Mouse (Mus musculus) urinary bladder, adult 2 months (tissue): Measurements from ENCODE around the gene Gabbr2. TPM values are rescaled to one million over a fixed set of nuclear protein-coding genes. Genes with fewer than 3 reads are reported as not detected.

Source experiments
- DNase-seq: peaks from one replicate; pipeline ENCODE4 v3.0.0; 2022; ENCODE audit warnings: low spot score
- polyA plus RNA-seq: library from polyadenylated mRNA; depleted of rRNA; stranded (reverse); fragments of >200 nt; gene quantifications from 2 replicates; pipeline ENCODE4 v1.2.3, GENCODE M21; 2012

Gene Gabbr2
- polyA plus RNA-seq, 1 experiment, result 0.03 TPM

DNA sequence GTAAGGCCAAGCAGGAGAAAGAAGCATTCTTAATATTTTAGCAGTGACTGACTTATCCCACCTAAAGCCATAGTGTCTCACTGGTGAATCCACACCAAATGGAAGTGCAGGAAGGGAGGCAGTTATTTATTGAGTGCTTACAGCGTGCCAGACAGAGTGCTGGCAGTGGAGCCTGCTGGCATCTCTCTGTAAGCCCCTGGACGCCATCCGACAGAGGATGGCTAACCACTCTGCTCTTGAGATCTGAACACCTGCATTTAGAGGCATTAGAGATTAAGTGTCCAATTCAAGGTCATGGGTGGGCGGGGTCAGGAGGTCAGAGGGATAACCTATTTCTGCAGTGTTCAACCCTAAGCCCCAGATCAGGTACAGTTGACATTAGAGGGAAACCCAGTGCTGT lies 2.8 kb downstream of the Gabbr2 start:
- no peak for DNase-seq

DNA sequence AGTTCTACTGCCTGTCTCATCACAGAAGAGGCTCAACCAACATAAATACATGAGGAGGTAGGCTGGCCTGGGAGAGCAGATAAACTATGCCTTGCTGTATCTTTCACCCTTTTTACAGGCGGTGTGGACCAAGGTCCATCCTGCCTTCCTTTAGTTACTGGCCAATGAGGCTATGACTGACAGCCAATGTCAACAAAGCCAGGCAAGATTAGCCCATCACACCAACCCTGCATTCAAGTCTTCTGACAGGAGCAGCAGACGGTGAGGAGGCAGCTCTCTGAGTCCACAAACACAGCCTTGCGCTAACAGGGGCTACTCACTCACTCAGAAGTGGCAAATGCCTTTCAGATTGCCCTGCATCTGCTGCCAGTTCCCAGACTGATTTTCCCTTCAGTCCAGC lies 3.4 kb downstream of the Gabbr2 start:
- no peak for DNase-seq

DNA sequence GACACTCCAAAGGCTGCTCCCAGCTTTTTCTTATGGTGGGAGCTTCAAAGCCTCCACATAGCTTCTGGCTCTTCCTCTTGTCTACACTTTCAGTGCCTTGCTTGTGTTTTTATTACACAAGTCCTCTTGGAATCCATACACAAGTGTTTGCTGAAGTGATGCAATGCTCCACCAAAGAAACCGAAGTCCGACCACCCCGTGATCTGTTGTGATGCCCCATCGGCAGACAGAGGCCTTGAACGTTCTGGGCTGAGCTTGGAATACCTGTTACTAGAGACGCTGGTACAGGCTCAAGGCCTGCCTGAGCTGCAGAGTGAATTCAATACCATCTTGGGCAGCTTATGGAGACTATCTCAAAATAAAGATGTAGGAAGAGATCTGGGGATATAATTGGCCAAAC lies 3.9 kb downstream of the Gabbr2 start:
- no peak for DNase-seq

DNA sequence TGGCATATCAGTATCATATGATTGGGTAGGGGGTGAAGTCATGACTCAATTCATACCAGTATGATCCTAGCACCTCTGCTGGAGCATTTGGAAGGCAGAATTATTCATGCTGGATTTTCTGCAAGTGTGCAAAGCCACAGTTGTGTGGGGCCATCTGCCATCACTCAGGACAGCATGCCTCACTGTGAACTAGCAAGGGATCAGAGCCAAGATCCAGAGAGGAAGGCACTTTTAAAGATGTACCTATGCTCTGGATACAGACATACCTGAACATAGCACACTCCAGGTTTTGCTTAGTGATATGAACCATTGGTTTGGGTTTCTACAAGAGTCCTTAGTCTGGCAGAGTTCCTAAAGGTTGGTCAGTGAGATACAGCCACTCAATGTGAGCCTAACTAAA lies 5.6 kb downstream of the Gabbr2 start:
- no peak for DNase-seq

DNA sequence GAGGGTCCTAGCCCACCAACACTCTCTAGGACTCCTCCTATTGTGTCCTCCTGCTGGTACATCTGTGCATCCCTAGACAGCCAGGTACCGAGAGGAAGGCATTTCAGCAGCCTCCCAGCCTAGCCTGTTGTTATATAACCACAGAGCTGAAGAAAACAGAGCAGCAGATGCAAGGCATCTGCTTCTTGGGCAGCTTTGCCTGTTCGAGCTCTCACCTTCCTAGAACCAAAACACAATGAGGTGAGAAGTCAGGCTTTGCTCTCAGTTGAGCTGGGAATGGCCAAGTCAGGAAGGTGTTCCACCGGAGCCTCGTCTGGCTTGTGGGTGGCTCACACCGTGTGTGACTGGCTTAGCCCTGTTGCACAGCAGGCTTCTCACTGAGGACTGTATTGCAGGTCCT lies 8.8 kb downstream of the Gabbr2 start:
- DNase-seq, result no peak

DNA sequence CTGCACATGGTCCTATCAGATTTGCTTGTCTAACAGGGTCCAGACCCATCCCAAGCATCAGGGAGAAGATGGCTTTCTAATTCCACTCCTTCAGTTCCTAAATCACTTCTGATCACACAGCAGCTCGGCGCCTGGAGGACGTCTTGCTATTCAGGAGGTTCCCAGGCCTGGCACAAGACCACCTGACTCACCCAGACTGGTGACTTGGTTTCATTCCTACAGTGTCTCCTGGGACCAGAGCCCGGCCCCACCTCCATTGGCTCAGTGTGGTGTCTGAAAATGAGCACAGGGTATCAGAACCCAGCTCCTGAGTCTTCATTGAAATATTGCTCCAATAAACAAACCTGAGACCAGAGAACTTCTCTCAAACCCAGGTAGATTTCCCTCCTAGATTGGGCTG lies 9.6 kb downstream of the Gabbr2 start:
- no peak for DNase-seq

DNA sequence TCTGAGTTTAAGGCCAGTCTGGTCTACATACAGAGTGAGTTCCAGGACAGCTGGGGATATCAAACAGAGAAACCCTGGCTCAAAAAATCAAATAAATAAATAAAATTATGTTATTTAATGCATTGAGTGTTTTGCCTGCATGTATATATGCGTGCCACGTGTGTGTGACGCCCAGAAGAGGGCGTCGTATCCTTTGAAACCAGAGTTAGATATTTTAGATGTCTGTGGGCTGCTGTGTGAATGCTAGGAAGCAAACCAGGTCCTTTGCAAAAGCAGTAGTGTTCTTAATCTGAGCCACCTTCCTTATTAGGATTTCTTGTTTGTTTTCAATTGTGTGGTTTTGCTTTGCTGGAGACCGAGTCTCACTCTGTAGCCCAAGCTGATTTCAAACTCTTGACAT lies 13.3 kb downstream of the Gabbr2 start:
- no peak for DNase-seq

DNA sequence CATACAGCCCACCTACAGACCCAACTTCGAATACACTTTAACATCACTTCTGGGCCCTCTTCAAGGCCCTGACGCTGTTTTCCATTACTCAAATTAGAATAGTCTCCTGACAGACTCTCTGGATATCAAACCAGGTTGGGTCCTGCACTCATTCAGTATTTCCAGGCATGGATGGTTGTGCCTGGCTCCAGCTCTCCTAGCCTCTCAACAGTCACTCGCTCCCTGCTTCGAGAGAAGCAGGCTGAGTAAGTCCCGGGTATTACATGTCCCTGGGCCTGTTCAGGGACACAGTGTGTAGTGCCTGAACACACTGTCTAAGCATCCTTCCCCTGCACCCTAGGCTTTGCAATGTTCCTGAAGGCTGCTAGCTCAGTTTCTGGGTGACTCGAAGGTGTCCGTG lies 14.5 kb downstream of the Gabbr2 start:
- DNase-seq, result no peak

DNA sequence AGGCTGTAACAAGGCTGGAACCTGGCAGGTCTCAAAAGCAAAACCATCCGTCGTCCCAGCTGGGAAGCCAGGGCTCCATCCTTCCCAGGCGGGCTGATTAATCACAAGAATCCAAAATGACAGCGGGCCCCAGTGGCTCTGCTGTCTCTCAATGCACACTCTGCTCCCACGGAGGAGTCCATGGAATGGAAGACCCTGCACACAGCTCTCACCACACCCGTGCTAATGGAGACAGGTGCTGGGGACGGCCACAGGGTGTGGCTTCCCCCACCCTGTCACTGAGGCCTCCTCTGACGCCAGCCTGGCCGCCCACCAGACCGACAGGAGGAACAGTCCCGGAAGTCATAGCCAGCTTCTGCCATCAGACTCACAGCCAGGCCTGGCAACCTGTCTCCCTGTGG lies 15.0 kb downstream of the Gabbr2 start:
- DNase-seq, result no peak

DNA sequence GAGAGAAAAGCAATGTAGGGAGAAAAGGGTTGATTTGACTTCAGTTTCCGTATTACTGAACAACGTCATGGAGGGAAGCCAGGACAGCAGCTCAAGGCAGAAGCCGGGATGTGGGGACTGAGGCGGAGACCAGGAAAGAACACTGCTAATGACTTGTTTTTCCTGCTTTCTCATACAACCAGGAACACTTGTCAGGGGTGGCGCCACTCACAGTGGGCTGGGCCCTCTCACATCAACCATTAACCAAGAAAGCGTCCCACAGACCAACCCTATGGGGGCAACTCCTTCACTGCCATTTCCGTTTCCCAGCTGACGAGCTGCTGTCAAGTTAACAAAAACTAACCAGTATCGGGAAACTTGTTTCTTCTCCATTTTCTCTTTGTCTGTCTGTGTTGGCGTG lies 18.4 kb downstream of the Gabbr2 start:
- no peak for DNase-seq

DNA sequence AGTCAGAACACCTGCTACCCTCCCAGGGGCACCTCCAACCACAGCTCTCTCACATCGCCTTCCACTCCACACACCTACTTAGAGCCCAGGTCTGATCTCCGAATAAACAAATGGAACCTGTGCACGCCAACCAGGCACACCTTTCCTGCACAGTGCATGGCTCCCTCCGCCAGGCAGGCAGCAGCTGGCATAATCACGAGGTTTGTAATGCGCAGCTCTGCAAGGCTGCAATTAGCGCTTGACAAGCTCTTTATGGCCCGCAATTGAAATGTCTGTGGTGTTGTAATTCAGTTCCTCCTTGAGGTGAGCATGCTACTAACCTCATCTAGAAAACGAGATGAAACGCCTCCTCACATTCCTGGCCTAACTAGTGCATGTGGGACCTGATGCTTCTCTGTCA lies 23.7 kb downstream of the Gabbr2 start:
- DNase-seq, result no peak

DNA sequence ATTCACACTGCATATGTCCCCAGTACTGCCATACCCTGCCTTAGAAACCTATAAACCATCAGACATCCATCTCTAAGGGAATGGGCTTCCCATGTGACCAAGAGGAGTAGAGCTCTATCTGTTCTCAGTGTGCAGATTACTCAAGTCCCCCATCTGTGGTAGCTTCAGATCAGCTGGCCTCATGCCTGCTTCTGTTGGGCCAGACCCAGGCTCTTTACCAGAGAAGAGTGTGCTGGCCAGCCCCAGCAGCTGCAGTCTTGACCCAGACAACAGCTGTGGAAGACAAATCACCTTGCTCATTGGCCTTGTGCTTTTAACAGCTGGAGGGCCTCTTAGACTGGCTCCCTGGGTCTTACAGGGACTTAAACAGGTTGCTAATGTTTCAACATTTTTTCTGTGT lies 25.1 kb downstream of the Gabbr2 start:
- DNase-seq, result no peak

DNA sequence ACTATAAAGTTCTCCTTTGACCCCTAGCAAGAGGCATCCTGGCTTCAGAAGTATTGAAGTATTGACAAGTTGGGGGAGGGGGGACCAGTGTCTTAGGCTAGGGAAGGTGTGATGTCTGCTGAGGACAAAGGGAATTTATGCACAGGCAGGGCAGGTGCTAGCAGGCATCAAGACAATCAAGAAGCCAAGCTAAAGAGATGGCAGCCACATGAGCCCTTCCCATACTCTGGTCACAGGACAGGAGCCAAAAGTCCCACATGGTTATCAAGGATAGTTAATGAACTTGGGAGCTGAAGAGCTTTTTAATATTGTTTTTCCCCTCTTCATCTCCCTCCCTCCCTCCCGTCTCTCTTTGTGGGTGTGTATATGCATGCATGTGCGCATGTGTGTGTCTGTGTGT lies 30.3 kb downstream of the Gabbr2 start:
- DNase-seq, result no peak

DNA sequence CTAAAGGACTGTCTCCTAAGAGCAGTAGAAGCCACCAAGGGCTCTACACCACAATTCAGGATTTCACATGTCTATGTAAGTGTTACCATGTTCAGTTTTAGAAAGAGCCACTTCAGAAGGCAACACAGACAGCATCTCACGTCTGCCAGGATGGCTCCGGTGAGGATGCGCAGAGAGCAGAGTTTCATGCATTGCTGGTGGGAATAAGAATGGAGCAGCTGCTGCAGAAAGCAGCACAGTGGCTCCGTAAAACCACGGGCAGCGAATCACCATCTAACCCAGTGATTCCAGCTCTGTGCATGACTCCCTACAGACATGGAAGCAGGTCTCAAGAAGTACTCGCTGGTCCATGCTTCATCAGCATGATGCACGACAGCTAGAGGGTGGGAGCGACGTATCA lies 31.5 kb downstream of the Gabbr2 start:
- no peak for DNase-seq

DNA sequence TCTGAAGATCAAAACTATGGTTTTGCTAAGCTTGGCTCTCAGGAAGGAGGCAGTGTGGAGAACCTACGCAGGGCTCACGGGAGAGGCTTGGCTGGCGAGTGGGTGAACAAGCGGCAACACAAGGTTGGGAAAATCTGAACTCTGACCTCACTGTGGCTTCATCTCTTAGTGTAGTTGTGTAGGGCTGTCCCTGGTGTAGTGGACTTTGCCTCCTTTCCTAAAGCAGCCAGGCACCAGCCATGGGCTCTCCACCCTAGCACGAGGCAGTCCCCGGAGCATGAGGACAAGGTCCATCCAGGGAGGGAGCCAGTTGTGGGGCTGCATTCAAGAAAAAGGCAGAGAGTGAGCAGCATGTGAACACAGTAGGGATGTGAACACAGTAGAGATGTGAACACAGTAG lies 31.9 kb downstream of the Gabbr2 start:
- no peak for DNase-seq

DNA sequence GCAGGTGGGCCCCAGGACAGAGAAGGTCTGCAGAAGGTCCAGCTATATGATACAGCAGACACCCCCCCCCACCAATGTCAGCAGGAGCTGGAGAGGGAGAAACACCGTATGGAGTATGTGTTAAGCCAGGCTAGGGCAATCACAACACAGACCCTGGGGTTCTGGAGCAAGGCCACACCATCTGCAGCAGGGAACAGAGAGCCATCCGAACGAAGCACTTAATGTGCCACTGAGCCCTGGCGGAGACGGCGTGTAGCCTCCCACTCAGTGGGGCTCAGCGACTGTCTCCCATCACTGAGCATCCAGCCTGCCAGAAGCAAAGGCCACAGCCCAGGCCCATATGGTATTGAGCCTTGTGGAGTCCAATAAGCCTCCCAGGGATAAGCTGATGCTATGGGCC lies 33.7 kb downstream of the Gabbr2 start:
- DNase-seq, result no peak

DNA sequence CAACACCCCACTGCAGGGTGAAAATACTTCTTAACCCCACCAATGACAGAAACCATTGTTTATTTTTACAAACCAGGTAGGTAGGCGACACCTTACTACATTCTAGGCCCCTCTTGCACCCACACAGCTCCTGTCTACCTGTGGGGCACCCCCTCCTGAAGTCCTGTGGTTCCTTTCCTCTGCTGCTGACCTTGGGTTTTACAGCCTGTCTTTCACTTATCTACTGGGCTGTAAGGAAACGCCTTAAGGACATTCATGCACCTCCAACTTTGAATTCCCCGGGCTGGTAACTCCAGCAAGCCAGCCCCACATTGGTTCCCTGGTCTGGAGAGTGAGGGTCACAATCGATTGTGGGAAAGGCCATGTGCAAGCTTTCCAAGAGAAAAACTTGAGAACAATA lies 34.7 kb downstream of the Gabbr2 start:
- DNase-seq, result no peak

DNA sequence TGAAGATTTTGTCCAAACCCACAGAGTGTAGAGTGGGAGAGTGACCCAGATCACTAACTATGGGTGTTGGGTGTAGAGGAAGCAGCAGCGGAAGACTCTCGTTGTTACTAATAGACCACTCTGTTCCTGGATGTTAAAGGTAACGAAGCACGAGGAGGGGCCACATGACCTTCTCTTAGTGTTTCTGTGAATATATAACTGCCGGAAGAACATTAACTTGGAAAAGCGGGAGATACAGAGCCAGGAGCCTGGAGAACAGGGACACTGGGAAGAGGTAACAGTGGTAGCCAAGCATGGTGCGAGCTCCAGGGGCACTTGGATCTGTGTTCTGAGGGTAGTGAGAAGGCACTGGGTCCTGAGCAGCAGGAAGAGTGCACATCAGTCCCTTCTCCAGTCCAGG lies 38.7 kb downstream of the Gabbr2 start:
- no peak for DNase-seq

DNA sequence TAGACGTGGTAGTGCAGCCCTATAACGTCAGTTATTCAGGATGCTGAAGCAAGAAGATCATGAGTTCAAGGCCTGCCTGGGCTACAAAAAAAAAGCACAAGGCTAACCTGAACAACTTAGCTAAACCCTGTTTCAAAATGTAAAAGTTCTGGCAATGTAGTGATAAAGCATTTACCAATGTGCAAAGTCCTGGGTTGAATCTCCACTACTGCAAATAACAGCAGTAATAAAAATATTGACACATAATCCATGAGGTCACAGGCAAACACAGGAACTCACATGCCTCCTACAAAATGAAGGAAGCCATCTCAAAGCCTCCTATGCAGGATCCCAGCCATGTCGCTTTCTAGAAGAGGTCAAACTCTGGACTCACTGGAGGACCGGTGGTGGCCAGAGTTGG lies 39.1 kb downstream of the Gabbr2 start:
- DNase-seq, result no peak

DNA sequence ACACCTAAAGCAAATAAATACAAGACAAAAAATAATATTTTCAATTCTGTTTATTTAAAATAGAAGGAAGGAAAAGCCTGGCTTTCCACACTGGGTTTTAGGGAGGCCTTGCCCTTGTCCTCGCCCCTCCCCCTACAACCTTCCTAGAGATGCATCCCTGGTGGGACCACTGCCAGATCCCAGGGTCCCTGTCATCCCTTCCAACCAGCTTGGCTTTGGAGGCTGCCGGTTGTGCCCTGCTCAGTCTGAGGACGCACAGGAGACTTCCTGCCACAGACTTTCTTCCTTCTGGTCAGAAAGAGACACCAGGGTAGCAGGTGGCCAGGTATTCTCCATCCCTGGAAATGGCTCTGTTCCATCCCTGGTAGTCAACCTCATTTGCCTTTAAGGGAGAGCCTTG lies 57.4 kb downstream of the Gabbr2 start:
- no peak for DNase-seq

DNA sequence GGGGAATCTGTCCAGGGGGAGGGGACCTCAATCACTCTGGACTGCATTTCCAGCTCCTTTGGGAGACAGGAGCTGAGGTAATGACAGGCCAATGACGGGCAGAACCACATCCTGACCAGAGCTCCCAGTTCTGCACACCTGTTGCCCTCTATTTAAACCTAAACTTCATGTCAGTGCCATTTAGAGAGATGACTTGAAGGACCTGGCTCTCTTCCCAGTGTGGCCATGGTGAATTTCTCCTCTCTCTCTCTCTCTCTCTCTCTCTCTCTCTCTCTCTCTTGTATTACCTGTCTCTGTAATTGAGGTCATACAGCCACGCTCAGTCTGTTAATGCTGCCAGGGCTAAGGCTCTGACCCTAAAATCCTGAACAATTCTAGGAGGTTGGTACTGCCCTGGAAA lies 58.1 kb downstream of the Gabbr2 start:
- no peak for DNase-seq

DNA sequence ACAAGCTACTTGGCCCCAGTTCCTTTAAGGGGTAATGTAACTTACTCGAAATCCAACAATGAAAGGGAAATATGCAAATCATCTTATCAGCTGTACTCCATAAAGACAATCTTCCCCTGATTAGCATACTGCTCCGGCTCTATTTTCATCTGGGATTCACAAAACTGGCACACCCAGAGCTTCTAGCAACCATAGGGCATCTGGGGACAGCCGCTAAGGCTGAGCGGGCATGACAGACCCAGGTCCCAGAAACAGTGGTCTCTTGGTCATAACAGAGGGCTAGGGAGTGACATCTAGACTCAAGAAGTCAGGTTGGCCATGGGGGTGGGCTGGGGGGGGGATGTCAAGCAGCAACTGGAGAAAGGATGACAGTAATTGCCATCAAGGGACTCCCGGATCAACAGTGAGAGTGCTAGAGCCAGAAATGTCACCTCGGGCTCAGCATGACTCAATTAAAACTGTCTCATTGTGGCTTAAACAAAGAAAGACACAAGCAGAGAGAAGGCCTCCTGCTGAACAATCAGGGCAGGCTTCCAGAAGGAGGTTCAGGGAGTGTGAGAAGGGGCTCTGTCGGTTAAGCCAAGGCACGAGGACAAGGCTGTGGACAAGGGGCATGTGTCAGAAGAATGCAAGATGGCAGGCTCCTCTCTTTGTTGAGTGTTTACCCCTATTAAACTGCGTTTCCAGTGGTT lies 59.8 kb downstream of the Gabbr2 start:
- no peak for DNase-seq

DNA sequence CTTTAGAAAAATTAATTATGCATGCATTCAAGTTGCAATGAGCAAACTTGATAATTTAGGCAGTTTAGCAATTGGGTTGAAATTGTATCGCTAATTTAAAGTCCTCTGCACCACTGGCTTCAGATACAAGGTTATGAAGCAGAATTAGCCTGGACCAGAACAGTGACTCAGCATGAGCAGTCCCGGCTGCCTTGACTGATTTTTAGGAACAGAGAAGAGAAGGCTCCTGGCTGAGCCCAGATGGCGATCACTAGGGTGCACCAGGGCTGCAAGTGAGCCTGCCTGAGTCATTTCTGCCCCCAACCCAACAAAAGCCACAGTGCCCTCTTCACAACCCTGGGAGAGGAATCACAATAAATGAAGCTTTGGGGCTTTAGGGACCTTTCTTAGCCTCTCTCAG lies 63.6 kb downstream of the Gabbr2 start:
- DNase-seq, result no peak

DNA sequence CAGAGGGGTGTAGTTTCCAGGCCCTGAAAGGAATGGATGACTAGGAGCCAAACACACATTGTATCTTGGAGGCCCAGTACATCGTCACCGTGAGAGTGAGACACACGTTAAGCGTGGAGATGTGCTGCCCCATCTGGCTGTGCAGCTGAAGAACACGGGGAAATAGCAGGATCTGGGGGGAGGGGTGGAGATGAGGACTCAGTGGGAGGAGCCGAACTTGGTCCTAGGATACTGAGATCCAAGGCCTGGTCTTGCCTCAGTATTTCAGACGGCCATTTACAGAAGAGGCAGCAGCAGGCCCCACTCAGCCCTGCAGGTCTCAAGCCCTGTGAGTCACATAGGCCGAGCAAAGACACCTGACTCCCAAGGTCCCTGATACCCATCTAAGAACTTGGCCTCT lies 72.5 kb downstream of the Gabbr2 start:
- no peak for DNase-seq

DNA sequence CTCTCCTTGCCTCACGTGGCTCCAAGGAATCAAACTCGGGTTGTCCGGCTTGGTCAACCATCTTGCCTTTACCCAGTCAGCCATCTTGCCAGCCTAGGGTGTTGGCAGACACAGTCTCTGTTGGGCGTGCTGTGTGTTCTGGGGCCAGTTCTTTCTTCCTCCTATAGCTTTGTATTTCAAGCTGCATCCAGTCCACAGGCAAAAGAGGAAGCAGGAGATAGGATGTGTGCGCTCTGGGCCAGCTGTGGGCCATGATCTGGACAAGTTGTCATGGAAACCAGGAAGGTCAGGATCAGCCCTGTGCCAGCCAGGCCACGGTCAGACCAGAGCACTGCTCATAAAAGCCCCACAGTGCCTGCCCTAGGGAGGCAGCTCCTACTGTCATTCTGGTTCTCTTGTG lies 74.9 kb downstream of the Gabbr2 start:
- no peak for DNase-seq
